Mouse (Mus musculus) kidney, postnatal 0 days (tissue): ENCODE results near the gene Nfia. TPM values are rescaled to one million over a fixed set of nuclear protein-coding genes. Genes with fewer than 3 reads are reported as not detected.

ENCODE experiments used
- ATAC-seq: fragments of 200-750 bp; cut with Nextera tagmentation; replicated peaks from 2 replicates; pipeline ENCODE4 v1.8.0; 2017; ENCODE audit warnings: low read depth, moderate number of reproducible peaks, moderate TSS enrichment, moderate library complexity; ENCODE audit not compliant: low FRiP score
- DNase-seq: peaks from one replicate; pipeline ENCODE4 v3.0.0-alpha.2; 2016; ENCODE audit warnings: low spot score
- H3K27ac ChIP-seq: fragments of 300-500 bp; sonication (generic); 2 replicates; pipeline ENCODE4 v1.5.1; 2014; ENCODE audit warnings: mild to moderate bottlenecking
- H3K27me3 ChIP-seq: fragments of 300-500 bp; sonication (generic); 2 replicates; pipeline ENCODE4 v1.6.1; 2014; ENCODE audit warnings: low read length, mixed read lengths; ENCODE audit not compliant: insufficient read depth
- H3K36me3 ChIP-seq: fragments of 300-500 bp; sonication (generic); 2 replicates; pipeline ENCODE4 v1.6.1; 2014; ENCODE audit warnings: low read length, mixed read lengths; ENCODE audit not compliant: insufficient read depth
- H3K4me1 ChIP-seq: fragments of 300-500 bp; sonication (generic); replicated peaks from 2 replicates; pipeline ENCODE4 v1.6.1; 2014; ENCODE audit warnings: antibody characterized with exemption, low read length, mixed read lengths; ENCODE audit not compliant: insufficient read depth
- H3K4me2 ChIP-seq: fragments of 300-500 bp; sonication (generic); 2 replicates; pipeline ENCODE4 v1.6.1; 2014; ENCODE audit warnings: mild to moderate bottlenecking, low read length, moderate library complexity, mixed read lengths
- H3K4me3 ChIP-seq: fragments of 300-500 bp; sonication (generic); replicated peaks from 2 replicates; pipeline ENCODE4 v1.5.1; 2014; ENCODE audit warnings: low read depth, low read length
- H3K9ac ChIP-seq: fragments of 300-500 bp; sonication (generic); 2 replicates; pipeline ENCODE4 v1.6.1; 2014; ENCODE audit warnings: low read depth, low read length
- H3K9me3 ChIP-seq: fragments of 300-500 bp; sonication (generic); replicated peaks from 2 replicates; pipeline ENCODE4 v1.6.1; 2016; ENCODE audit warnings: low read length, inconsistent platforms, mixed read lengths
- CTCF ChIP-seq: IDR thresholded peaks from 2 replicates; pipeline ENCODE4 v1.5.1; 2016; ENCODE audit warnings: antibody characterized with exemption, low read depth, mild to moderate bottlenecking, moderate library complexity
- WGBS: fragments of 180-500 bp; shearing (Covaris S2); extraction: QIAGEN DNeasy Blood & Tissue Kit; methylation state at CpG from one replicate; pipeline ENCODE4 v1.1.7; 2014; 5-methylcytosine and 5-hydroxymethylcytosine counted together
- polyA plus RNA-seq: library from polyadenylated mRNA; unstranded; fragments of >200 nt; fragmentation: Nextera tagmentation; extraction: Ambion mirVana; gene quantifications from 2 replicates; pipeline ENCODE4 v1.2.1, GENCODE M21; 2015

The Nfia gene
- polyA plus RNA-seq, 1 experiment from 2014 or later, result 25.9 TPM

GRCm38 (mm10) chr4:97795957-97796356 lies 23.4 kb downstream of the Nfia start:
- Histone ChIP-seq H3K4me3 (no peak overlapping the region), H3K9ac (no peak overlapping the region), H3K4me1 (no peaks in the 10 kb centered on the region), H3K9me3 (no peaks in the 10 kb centered on the region), H3K36me3 (no peaks in the 10 kb centered on the region), H3K4me2 (no peak overlapping the region), H3K27ac (no peak overlapping the region), H3K27me3 (no peaks in the 10 kb centered on the region)
- no peak for ATAC-seq
- TF ChIP-seq CTCF, result no peak
- WGBS, result 79% methylated on average over 5 of the region's 5 CpGs
- DNase-seq, result no peak

- H3K4me1 ChIP-seq, result no peaks in the 10 kb centered on the region
- no peak for ATAC-seq
- no peak overlapping the region for H3K27ac ChIP-seq
- DNase-seq, result no peak
- no peaks in the 10 kb centered on the region for H3K9me3 ChIP-seq
- no peaks in the 10 kb centered on the region for H3K27me3 ChIP-seq
- H3K36me3 ChIP-seq, result no peaks in the 10 kb centered on the region
- no peak overlapping the region for H3K4me3 ChIP-seq
- no peak overlapping the region for H3K4me2 ChIP-seq
- TF ChIP-seq CTCF, result no peak
- 72% methylated on average over 10 of the region's 10 CpGs for WGBS
- no peak overlapping the region for H3K9ac ChIP-seq
Measured at GRCm38 (mm10) chr4:97796505-97796904, 24.0 kb downstream of the Nfia start.

- no peaks in the 10 kb centered on the region for H3K36me3 ChIP-seq
- no peaks in the 10 kb centered on the region for H3K4me1 ChIP-seq
- ATAC-seq, result no peak
- no peak overlapping the region for H3K4me3 ChIP-seq
- DNase-seq, result no peak
- H3K27me3 ChIP-seq, result no peaks in the 10 kb centered on the region
- TF ChIP-seq CTCF, result no peak
- H3K27ac ChIP-seq, result no peak overlapping the region
- no peak overlapping the region for H3K9ac ChIP-seq
- 88% methylated on average over 3 of the region's 3 CpGs for WGBS
- no peak overlapping the region for H3K4me2 ChIP-seq
- no peaks in the 10 kb centered on the region for H3K9me3 ChIP-seq
Measured at GRCm38 (mm10) chr4:97803791-97804190, 31.3 kb downstream of the Nfia start.

GRCm38 (mm10) chr4:97804638-97805037 lies 32.1 kb downstream of the Nfia start:
- no peaks in the 10 kb centered on the region for H3K9me3 ChIP-seq
- no peaks in the 10 kb centered on the region for H3K4me1 ChIP-seq
- no peak overlapping the region for H3K27ac ChIP-seq
- 78% methylated on average over 5 of the region's 5 CpGs for WGBS
- no peaks in the 10 kb centered on the region for H3K36me3 ChIP-seq
- H3K4me2 ChIP-seq, result no peak overlapping the region
- H3K9ac ChIP-seq, result no peak overlapping the region
- no peak for TF ChIP-seq CTCF
- no peak for DNase-seq
- ATAC-seq, result no peak
- no peak overlapping the region for H3K4me3 ChIP-seq
- no peaks in the 10 kb centered on the region for H3K27me3 ChIP-seq

- no peak for DNase-seq
- H3K27me3 ChIP-seq, result no peaks in the 10 kb centered on the region
- H3K4me1 ChIP-seq, result no peaks in the 10 kb centered on the region
- no peak for TF ChIP-seq CTCF
- no peak overlapping the region for H3K9ac ChIP-seq
- ATAC-seq, result no peak
- no peak overlapping the region for H3K4me3 ChIP-seq
- H3K9me3 ChIP-seq, result no peaks in the 10 kb centered on the region
- no peak overlapping the region for H3K27ac ChIP-seq
- H3K4me2 ChIP-seq, result no peak overlapping the region
- H3K36me3 ChIP-seq, result no peaks in the 10 kb centered on the region
- whole genome bisulfite sequencing, result 41% methylated on average over 2 of the region's 2 CpGs
Measured at GRCm38 (mm10) chr4:97805255-97805654, 32.7 kb downstream of the Nfia start.

GRCm38 (mm10) chr4:97805896-97806808 lies 33.6 kb downstream of the Nfia start:
- Histone ChIP-seq H3K4me2 (no peak overlapping the region), H3K36me3 (no peaks in the 10 kb centered on the region), H3K9ac (no peak overlapping the region), H3K27me3 (no peaks in the 10 kb centered on the region), H3K27ac (no peak overlapping the region), H3K4me1 (no peaks in the 10 kb centered on the region), H3K4me3 (no peak overlapping the region), H3K9me3 (no peaks in the 10 kb centered on the region)
- no peak for ATAC-seq
- no peak for TF ChIP-seq CTCF
- DNase-seq, result peak; percentile 77
- WGBS, result 45% methylated on average over 7 of the region's 7 CpGs
